Mouse (Mus musculus) Patski (cell line): ENCODE data around the gene Gab1. TPM values are rescaled to one million over a fixed set of nuclear protein-coding genes. Genes with fewer than 3 reads are reported as not detected.
A peak's percentile ranks its signal among the peaks of the same experiment; 100 is the strongest.

Experiments
- ATAC-seq: fragments of 100-300 bp; one replicate; pipeline ENCODE4 v1.8.0; 2021
- CTCF ChIA-PET: fragments of 350-600 bp; sonication (Branson Sonifier 250); formaldehyde crosslinking; loops from one replicate; lab custom pipeline; 2022; ENCODE audit warnings: inconsistent platforms; lab: Charles Lee
- POLR2A ChIA-PET: fragments of 350-600 bp; sonication (Branson Sonifier 250); formaldehyde crosslinking; loops from one replicate; lab custom pipeline; 2022; ENCODE audit warnings: antibody characterized with exemption, inconsistent platforms; lab: Charles Lee
- DNase-seq: peaks from one replicate; pipeline ENCODE4 v3.0.0-alpha.2; 2011; ENCODE audit warnings: low read depth, low spot score
- H3K27me3 ChIP-seq: fragments of 371-371 bp; one replicate; pipeline ENCODE4 v1.5.1; 2021
- CTCF ChIP-seq: fragments of 100-300 bp; IDR thresholded peaks from one replicate; pipeline ENCODE4 v1.5.1; 2021
- in situ Hi-C: fragments of 300-500 bp; cut with MboI; formaldehyde crosslinking; loops from 3 replicates; pipeline ENCODE4 v1.11.1; 2018; ENCODE audit warnings: low pct_unique_long_range_greater_than_20kb, mixed read lengths
- polyA plus RNA-seq: library from polyadenylated mRNA; unstranded; gene quantifications from one replicate; pipeline ENCODE4 v1.2.3, GENCODE M21; 2021

The Gab1 gene
- polyA plus RNA-seq, 1 experiment from 2014 or later = 30.7 TPM

- ATAC-seq (no peak), DNase-seq (no peak)
- in situ Hi-C loops = loop anchor here (10.0 kb wide), 1 partner anchor 79 kb away; no protein-coding TSS in a partner anchor
- ChIA-PET CTCF (interaction anchor here (0.9 to 2.6 kb wide), 3 partner anchors 9 to 46 kb away, joined by 3 to 8 read pairs (median 3); no protein-coding TSS in a partner anchor), POLR2A (no interaction called here)
- no peaks in the 10 kb centered on the region for H3K27me3 ChIP-seq
- TF ChIP-seq CTCF = no peak
Observed at GRCm38 (mm10) chr8:80873723-80874427, 6.4 kb downstream of the Gab1 start.

GRCm38 (mm10) chr8:80872688-80873087 is 7.6 kb downstream of the Gab1 start:
- H3K27me3 ChIP-seq = no peaks in the 10 kb centered on the region
- CTCF ChIA-PET = interaction anchor here (0.9 to 1.2 kb wide), 2 partner anchors 45 to 48 kb away, joined by 3 read pairs; no protein-coding TSS in a partner anchor
- POLR2A ChIA-PET = interaction anchor here (0.5 kb wide), 1 partner anchor 136 kb away, joined by 3 read pairs; no protein-coding TSS in a partner anchor
- DNase-seq (no peak), ATAC-seq (no peak)
- no peak for TF ChIP-seq CTCF
- in situ Hi-C loops = loop anchor here (10.0 kb wide), 1 partner anchor 78 kb away; no protein-coding TSS in a partner anchor

GRCm38 (mm10) chr8:80871400-80871799 is 8.9 kb downstream of the Gab1 start:
- TF ChIP-seq CTCF = no peak
- POLR2A ChIA-PET = interaction anchor here (1.1 kb wide), 1 partner anchor 18 kb away, joined by 3 read pairs; no protein-coding TSS in a partner anchor
- ATAC-seq (no peak), DNase-seq (no peak)
- no peaks in the 10 kb centered on the region for H3K27me3 ChIP-seq
- CTCF ChIA-PET = interaction anchor here (0.9 to 2.2 kb wide), 4 partner anchors 15 to 124 kb away, joined by 3 to 6 read pairs (median 4); no protein-coding TSS in a partner anchor
- in situ Hi-C loops = loop anchor here (10.0 kb wide), 1 partner anchor 77 kb away; no protein-coding TSS in a partner anchor

DNA sequence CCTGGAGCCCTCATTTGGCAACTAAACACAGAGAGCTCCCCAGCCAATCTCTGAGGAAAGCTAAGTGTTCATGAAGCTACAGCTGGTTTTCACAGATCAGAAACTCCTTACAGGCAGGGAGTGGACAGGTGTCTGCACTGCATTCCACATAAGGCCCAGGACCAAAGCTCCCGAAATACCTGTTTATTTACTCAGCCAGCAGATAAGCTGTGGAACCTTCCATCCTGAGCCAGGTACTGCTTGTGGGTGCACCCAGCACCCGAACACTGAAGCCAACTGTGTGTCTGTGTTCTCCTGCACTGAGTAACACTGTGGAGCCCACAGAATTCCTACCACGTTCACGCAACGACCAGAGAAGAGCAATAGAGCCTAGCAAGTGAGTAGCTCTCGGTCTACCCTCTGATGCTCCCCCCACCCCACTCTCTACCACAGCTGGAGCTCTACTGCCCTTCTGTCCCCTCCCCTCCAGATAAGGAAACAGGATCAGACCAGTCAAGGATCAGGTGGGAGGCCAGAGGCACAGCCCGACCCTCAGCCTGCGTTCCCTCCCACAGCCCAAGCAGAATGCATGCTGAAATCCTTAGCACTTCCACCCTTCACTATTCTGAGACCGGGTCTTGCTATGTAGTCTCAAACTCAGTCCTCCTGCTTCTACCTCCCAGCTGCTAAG is 9.6 kb downstream of the Gab1 start:
- POLR2A ChIA-PET = interaction anchor here (0.9 to 1.1 kb wide), 2 partner anchors 10 to 17 kb away, joined by 3 to 4 read pairs; no protein-coding TSS in a partner anchor
- DNase-seq (no peak), ATAC-seq (no peak)
- no peaks in the 10 kb centered on the region for H3K27me3 ChIP-seq
- in situ Hi-C loops = loop anchor here (10.0 kb wide), 1 partner anchor 76 kb away; no protein-coding TSS in a partner anchor
- CTCF ChIA-PET = interaction anchor here (0.6 to 2.2 kb wide), 6 partner anchors 14 to 125 kb away, joined by 3 to 6 read pairs (median 4); no protein-coding TSS in a partner anchor
- no peak for TF ChIP-seq CTCF

- in situ Hi-C loops = loop anchor here (10.0 kb wide), 1 partner anchor 75 kb away; no protein-coding TSS in a partner anchor
- H3K27me3 ChIP-seq = no peaks in the 10 kb centered on the region
- DNase-seq (no peak), ATAC-seq (no peak)
- ChIA-PET CTCF (interaction anchor here (1.4 to 2.2 kb wide), 3 partner anchors 78 to 126 kb away, joined by 5 to 6 read pairs (median 5); no protein-coding TSS in a partner anchor), POLR2A (interaction anchor here (0.9 to 1.1 kb wide), 3 partner anchors 9 to 16 kb away, joined by 3 to 4 read pairs (median 4); no protein-coding TSS in a partner anchor)
- TF ChIP-seq CTCF = no peak
Observed at GRCm38 (mm10) chr8:80869881-80870328, 10.4 kb downstream of the Gab1 start.

- no peaks in the 10 kb centered on the region for H3K27me3 ChIP-seq
- in situ Hi-C loops = no loop called here
- TF ChIP-seq CTCF = no peak
- ATAC-seq (peak; percentile 32), DNase-seq (no peak)
- ChIA-PET POLR2A (interaction anchor here (1.1 to 1.3 kb wide), 2 partner anchors 8 to 12 kb away, joined by 4 read pairs; no protein-coding TSS in a partner anchor), CTCF (interaction anchor here (0.8 to 2.3 kb wide), 7 partner anchors 9 to 91 kb away, joined by 3 to 9 read pairs (median 4); no protein-coding TSS in a partner anchor)
Observed at GRCm38 (mm10) chr8:80868801-80869323, 11.5 kb downstream of the Gab1 start.

DNA sequence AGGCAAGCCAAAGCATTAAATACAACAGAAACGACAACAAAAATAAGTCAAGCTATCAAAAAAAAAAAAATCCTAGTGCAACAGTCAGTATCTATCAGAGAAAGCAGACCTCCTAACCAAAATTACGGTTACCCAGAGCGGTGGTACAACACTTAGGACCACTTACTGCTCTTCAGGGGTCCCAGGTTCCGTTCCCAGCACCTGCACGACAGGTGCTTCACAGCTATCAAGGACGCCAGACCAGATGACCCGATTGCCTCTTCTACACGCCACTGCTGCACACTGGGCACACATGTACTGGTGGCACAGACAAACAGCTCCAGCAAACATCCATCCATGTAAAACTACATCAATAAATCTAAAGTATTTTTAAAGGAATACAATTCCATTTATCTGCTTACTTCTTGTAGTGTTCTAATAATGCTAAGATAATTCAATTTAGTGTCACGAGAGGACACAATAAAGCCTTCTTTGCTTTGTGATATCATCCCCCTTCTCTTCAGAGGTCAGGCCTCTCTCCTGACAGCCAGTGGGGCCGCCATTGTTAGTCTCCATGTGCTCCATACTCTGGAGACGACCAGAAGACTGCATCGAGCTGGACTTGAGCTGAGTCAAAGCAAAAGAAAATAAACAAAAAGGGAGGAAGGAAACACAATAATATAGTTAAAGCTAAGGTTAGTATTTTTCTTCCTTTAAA is 12.2 kb downstream of the Gab1 start:
- DNase-seq (no peak), ATAC-seq (no peak)
- no peak for TF ChIP-seq CTCF
- in situ Hi-C loops = no loop called here
- H3K27me3 ChIP-seq = no peaks in the 10 kb centered on the region
- POLR2A ChIA-PET = interaction anchor here (0.6 to 1.3 kb wide), 2 partner anchors 9 to 53 kb away, joined by 4 read pairs; no protein-coding TSS in a partner anchor
- CTCF ChIA-PET = interaction anchor here (0.8 to 2.3 kb wide), 8 partner anchors 9 to 90 kb away, joined by 3 to 9 read pairs (median 4); no protein-coding TSS in a partner anchor

DNA sequence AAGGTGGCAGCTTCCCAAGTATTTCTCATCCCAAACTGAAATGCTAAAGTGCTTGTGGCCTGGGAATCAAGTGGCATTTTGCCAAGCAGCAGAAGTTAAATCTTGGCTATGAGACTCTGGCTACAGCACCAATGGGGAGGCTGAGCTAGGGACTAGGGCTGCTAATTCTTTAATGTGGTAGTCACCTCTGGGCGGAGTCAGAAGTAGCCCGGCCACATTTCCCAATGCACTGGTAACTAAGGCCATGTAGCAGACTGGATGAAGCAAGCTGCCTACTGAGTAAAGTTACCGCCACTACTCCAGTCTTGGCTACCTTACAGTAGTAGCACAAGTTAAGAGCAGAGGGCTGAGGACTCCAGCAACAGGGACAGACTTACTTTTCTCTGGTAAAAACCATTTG is 12.7 kb downstream of the Gab1 start:
- ATAC-seq (peak; percentile 92), DNase-seq (no peak)
- no peak for TF ChIP-seq CTCF
- in situ Hi-C loops = no loop called here
- H3K27me3 ChIP-seq = no peaks in the 10 kb centered on the region
- ChIA-PET POLR2A (interaction anchor here (1.3 kb wide), 1 partner anchor 10 kb away, joined by 4 read pairs; no protein-coding TSS in a partner anchor), CTCF (interaction anchor here (0.9 to 2.3 kb wide), 6 partner anchors 11 to 90 kb away, joined by 3 to 9 read pairs (median 4); no protein-coding TSS in a partner anchor)

DNA sequence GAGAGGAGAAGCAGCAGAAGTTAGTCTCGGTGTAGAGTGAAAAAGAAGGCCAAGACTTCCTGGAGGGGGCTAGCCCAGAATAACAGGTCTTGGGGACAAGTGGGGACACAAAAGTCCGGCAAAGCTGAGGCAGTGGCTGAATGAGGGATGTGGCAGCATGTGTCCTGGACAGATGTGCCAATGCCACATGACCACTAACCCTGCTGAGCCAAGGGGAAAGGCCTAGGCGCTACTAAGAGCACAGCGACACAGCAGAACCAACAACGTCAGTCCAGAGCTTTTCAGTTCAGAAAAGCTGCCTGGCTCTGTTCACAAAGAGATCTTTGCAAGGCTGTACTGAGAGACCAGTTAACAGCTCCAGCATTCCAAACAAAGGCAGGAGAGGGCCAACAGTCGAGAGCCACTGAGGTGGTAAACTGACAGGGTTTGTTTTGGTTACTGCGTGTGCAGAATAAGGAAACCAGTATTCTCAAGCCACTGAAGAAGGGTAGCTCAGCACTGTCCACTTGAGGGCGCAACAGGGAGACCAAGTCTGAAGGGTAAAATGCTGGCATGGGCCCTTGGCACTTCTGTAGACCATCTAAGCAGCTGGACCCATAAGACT is 15.0 kb downstream of the Gab1 start:
- no peak for DNase-seq
- CTCF ChIA-PET = interaction anchor here (0.9 to 2.7 kb wide), 4 partner anchors 9 to 106 kb away, joined by 3 to 8 read pairs (median 5); no protein-coding TSS in a partner anchor
- in situ Hi-C loops = no loop called here

More for the DNA sequence above, 15.0 kb downstream of the Gab1 start:
- TF ChIP-seq CTCF = no peak
- H3K27me3 ChIP-seq = no peaks in the 10 kb centered on the region
- POLR2A ChIA-PET = interaction anchor here (0.6 kb wide), 1 partner anchor 22 kb away, joined by 4 read pairs; no protein-coding TSS in a partner anchor
- no peak for ATAC-seq
